Mouse (Mus musculus) bone marrow, adult 2 months (tissue): Measurements from ENCODE around the gene Snrnp40.

Experiments
- CTCF ChIP-seq: fragments of 200-500 bp; IDR thresholded peaks from 2 replicates; pipeline ENCODE4 v1.5.1; 2011; ENCODE audit warnings: low read length, control low read depth; ENCODE audit not compliant: control insufficient read depth, insufficient read depth
- POLR2A ChIP-seq: fragments of 200-500 bp; IDR thresholded peaks from 2 replicates; pipeline ENCODE4 v1.6.1; 2011; ENCODE audit warnings: low read depth, mild to moderate bottlenecking, control low read depth, low read length, borderline replicate concordance; ENCODE audit not compliant: control insufficient read depth

- TF ChIP-seq POLR2A, result no peak
- no peak for TF ChIP-seq CTCF
Measured at GRCm38 (mm10) chr4:130313552-130313951, 46.4 kb upstream of the Snrnp40 start.
